Mouse (Mus musculus): ENCODE results near the gene Babam2.

DNA sequence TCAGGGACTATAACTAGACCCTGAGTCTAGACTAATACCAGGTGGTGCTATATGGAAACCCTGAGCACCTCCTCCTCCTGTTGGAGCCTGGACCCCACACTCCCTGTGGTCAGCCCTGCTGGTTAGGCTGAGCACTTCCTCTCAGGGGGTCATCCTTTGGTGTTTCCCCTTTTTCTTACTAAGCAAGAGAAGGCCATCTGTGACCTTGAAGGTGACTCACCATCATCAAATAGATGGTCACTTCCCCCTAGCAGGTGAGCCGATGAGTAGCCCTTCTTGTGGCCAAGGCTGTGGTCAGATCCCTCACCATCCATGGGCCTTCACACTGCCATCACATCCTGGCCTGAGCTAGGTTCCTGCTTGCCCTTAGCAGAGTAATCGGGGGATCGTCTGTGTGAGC is 379.7 kb downstream of the Babam2 start:
- TF ChIP-seq CTCF (IDR thresholded peaks at IDR 0.05; ENCODE audit: borderline replicate concordance, extremely low read depth, insufficient read depth, insufficient read length) = no peak
- no peak for TF ChIP-seq POLR2A (IDR thresholded peaks at IDR 0.05; ENCODE audit: borderline replicate concordance, extremely low read depth, insufficient read depth, insufficient read length, poor library complexity, severe bottlenecking)

All from brain, embryonic 14.5 days (tissue).